Mouse (Mus musculus): ENCODE measurements around the gene Rfxap. TPM values are rescaled to one million over a fixed set of nuclear protein-coding genes. Genes with fewer than 3 reads are reported as not detected.
"Not testable (repeated sequence)": the region's sequence is repeated elsewhere in the genome, so short reads cannot be mapped to it uniquely, and the experiment has no call there.

The Rfxap gene
- polyA plus RNA-seq, 1 experiment from 2014 or later, result 26.8 TPM

- no peaks in the 10 kb centered on the region for H3K27me3 ChIP-seq (ENCODE audit: insufficient read depth, low read length)
- no peak overlapping the region for H3K27ac ChIP-seq (ENCODE audit: low read length)
- WGBS, result 74% methylated on average over 17 of the region's 17 CpGs
- no peak overlapping the region for H3K9ac ChIP-seq (replicated peaks; ENCODE audit: low read length)
- H3K36me3 ChIP-seq (ENCODE audit: insufficient read depth, low read length), result no peaks in the 10 kb centered on the region
- no peak overlapping the region for H3K4me2 ChIP-seq (replicated peaks; ENCODE audit: low read depth, low read length)
- H3K4me1 ChIP-seq (ENCODE audit: insufficient read depth, low read length), result no peaks in the 10 kb centered on the region
- peaks cover 7% of the 10 kb centered on the region for H3K9me3 ChIP-seq (ENCODE audit: low read length)
- H3K4me3 ChIP-seq (ENCODE audit: low read length), result no peak overlapping the region
- no peak for ATAC-seq (ENCODE audit: low FRiP score, low TSS enrichment)
Measured at GRCm38 (mm10) chr3:54769349-54770275, 38.0 kb downstream of the Rfxap start.

DNA sequence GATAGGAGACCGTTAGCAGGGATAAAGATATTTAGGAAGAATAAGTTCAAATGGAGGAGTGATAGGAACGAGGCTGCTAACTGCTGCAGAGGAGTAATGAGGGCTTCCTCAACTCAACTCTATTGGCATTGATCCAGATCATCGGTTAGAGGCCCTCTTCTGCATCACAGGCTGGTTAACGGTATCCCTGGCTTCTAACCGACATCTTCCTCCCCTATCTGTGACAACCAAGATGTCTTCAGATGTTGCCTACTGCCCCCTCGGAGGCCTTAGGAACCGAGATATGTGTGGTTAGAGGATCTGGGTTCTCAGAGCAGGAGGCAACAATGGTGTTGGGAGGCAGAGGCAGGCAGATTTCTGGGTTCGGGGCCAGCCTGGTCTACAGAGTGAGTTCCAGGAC, 39.0 kb downstream of the Rfxap start:
- Histone ChIP-seq H3K4me1 (ENCODE audit: insufficient read depth, low read length) (0 out of 2 replicates have a peak, but pooled peaks cover 3% of the 10 kb centered on the region), H3K9ac (replicated peaks; ENCODE audit: low read length) (no peak overlapping the region), H3K27ac (ENCODE audit: low read length) (no peak overlapping the region), H3K4me2 (replicated peaks; ENCODE audit: low read depth, low read length) (no peak overlapping the region), H3K4me3 (ENCODE audit: low read length) (no peak overlapping the region), H3K9me3 (ENCODE audit: low read length) (peaks cover 6% of the 10 kb centered on the region), H3K36me3 (ENCODE audit: insufficient read depth, low read length) (no peaks in the 10 kb centered on the region), H3K27me3 (ENCODE audit: insufficient read depth, low read length) (no peaks in the 10 kb centered on the region)
- WGBS, result 89% methylated on average over 8 of the region's 8 CpGs
- ATAC-seq (ENCODE audit: low FRiP score, low TSS enrichment), result no peak

GRCm38 (mm10) chr3:54766811-54767210, 40.8 kb downstream of the Rfxap start:
- no peak overlapping the region for H3K4me2 ChIP-seq (replicated peaks; ENCODE audit: low read depth, low read length)
- H3K4me3 ChIP-seq (ENCODE audit: low read length), result no peak overlapping the region
- no peaks in the 10 kb centered on the region for H3K9me3 ChIP-seq (ENCODE audit: low read length)
- no peak overlapping the region for H3K9ac ChIP-seq (replicated peaks; ENCODE audit: low read length)
- no peaks in the 10 kb centered on the region for H3K36me3 ChIP-seq (ENCODE audit: insufficient read depth, low read length)
- ATAC-seq (ENCODE audit: low FRiP score, low TSS enrichment), result no peak
- WGBS, result 66% methylated on average over 5 of the region's 5 CpGs
- H3K27me3 ChIP-seq (ENCODE audit: insufficient read depth, low read length), result no peaks in the 10 kb centered on the region
- H3K27ac ChIP-seq (ENCODE audit: low read length), result no peak overlapping the region
- H3K4me1 ChIP-seq (ENCODE audit: insufficient read depth, low read length), result 0 out of 2 replicates have a peak, but pooled peaks cover 3% of the 10 kb centered on the region

DNA sequence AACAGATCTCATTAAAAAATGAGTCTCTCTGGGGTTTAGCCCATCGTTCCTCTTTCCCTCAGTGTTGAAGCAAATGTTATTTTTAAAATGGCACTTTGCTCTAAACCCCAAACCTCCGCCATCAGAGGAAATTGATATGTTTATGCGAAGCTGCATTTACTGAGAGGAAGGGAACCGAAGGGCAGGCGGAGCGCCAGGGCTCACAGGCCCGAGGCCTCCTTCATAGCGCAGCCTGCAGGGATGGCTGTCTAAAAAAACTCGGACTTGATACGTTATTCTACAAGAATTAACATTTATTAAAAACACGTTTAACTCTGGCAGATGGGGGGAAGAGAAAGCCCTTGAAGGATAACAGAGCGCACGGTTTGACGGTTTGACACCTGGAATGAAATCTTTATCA, 41.6 kb downstream of the Rfxap start:
- Histone ChIP-seq H3K36me3 (ENCODE audit: insufficient read depth, low read length) (no peaks in the 10 kb centered on the region), H3K27ac (ENCODE audit: low read length) (no peak overlapping the region), H3K4me3 (ENCODE audit: low read length) (no peak overlapping the region), H3K9ac (replicated peaks; ENCODE audit: low read length) (no peak overlapping the region), H3K9me3 (ENCODE audit: low read length) (no peaks in the 10 kb centered on the region), H3K27me3 (ENCODE audit: insufficient read depth, low read length) (no peaks in the 10 kb centered on the region), H3K4me1 (ENCODE audit: insufficient read depth, low read length) (0 out of 2 replicates have a peak, but pooled peaks cover 3% of the 10 kb centered on the region), H3K4me2 (replicated peaks; ENCODE audit: low read depth, low read length) (no peak overlapping the region)
- WGBS, result 74% methylated on average over 14 of the region's 14 CpGs
- ATAC-seq (ENCODE audit: low FRiP score, low TSS enrichment), result no peak

DNA sequence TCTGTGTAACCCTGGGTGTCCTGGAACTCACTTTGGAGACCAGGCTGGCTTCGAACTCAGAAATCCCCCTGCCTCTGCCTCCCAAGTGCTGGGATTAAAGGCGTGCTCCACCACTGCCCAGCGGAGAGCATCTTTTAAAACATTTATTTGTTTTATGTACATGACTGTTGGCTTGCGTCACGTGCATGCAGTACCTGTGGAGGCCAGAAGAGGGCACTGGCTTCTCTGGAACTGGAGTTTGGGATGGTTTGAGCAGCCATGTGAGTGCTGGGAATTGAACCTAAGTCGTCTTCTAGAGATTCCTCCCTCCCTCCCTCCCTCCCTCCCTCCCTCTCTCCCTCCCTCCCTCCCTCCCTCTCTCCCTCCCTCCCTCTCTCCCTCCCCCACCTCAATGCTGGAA, 42.1 kb downstream of the Rfxap start:
- ATAC-seq (ENCODE audit: low FRiP score, low TSS enrichment); H3K4me1 ChIP-seq (ENCODE audit: insufficient read depth, low read length); H3K9me3 ChIP-seq (ENCODE audit: low read length); H3K36me3 ChIP-seq (ENCODE audit: insufficient read depth, low read length); H3K4me3 ChIP-seq (ENCODE audit: low read length); H3K27me3 ChIP-seq (ENCODE audit: insufficient read depth, low read length); H3K27ac ChIP-seq (ENCODE audit: low read length); H3K9ac ChIP-seq (replicated peaks; ENCODE audit: low read length); H3K4me2 ChIP-seq (replicated peaks; ENCODE audit: low read depth, low read length): not testable (repeated sequence)
- 90% methylated on average over 6 of the region's 6 CpGs for WGBS

- Histone ChIP-seq H3K9ac (replicated peaks; ENCODE audit: low read length) (no peak overlapping the region), H3K27me3 (ENCODE audit: insufficient read depth, low read length) (no peaks in the 10 kb centered on the region), H3K4me1 (ENCODE audit: insufficient read depth, low read length) (0 out of 2 replicates have a peak, but pooled peaks cover 3% of the 10 kb centered on the region), H3K27ac (ENCODE audit: low read length) (no peak overlapping the region), H3K36me3 (ENCODE audit: insufficient read depth, low read length) (no peaks in the 10 kb centered on the region), H3K4me2 (replicated peaks; ENCODE audit: low read depth, low read length) (peak overlapping the region; percentile 21), H3K9me3 (ENCODE audit: low read length) (no peaks in the 10 kb centered on the region), H3K4me3 (ENCODE audit: low read length) (peak overlapping the region; percentile 14; the same call in 1 of the 2 replicates)
- WGBS, result 76% methylated on average over 18 of the region's 18 CpGs
- no peak for ATAC-seq (ENCODE audit: low FRiP score, low TSS enrichment)
Measured at GRCm38 (mm10) chr3:54764418-54764817, 43.2 kb downstream of the Rfxap start.

DNA sequence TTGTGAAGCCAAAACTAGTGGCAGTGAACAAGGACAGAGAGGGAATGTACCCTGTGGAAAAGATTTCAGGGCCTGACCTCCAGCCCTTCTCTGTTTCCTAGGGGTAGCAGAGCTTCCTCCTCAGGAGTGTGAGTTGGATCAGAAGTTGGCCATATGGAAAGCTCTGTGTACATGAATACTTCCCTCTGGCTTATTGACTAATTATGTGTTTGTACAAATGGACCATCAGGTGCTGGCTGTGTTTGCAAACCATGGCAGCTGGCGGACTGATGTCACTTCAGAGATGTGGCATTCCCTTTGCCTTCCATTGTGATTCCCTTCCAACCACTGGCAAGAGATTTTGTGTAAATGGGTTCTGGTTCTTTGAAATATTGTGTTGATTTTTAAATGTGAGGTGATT, 46.3 kb downstream of the Rfxap start:
- no peak overlapping the region for H3K4me2 ChIP-seq (replicated peaks; ENCODE audit: low read depth, low read length)
- no peaks in the 10 kb centered on the region for H3K36me3 ChIP-seq (ENCODE audit: insufficient read depth, low read length)
- no peaks in the 10 kb centered on the region for H3K9me3 ChIP-seq (ENCODE audit: low read length)
- H3K27me3 ChIP-seq (ENCODE audit: insufficient read depth, low read length), result no peaks in the 10 kb centered on the region
- H3K4me1 ChIP-seq (ENCODE audit: insufficient read depth, low read length), result peaks cover 13% of the 10 kb centered on the region; the same call in 1 of the 2 replicates
- 88% methylated on average over 1 of the region's 1 CpGs for WGBS
- H3K27ac ChIP-seq (ENCODE audit: low read length), result no peak overlapping the region
- H3K9ac ChIP-seq (replicated peaks; ENCODE audit: low read length), result no peak overlapping the region
- H3K4me3 ChIP-seq (ENCODE audit: low read length), result no peak overlapping the region
- no peak for ATAC-seq (ENCODE audit: low FRiP score, low TSS enrichment)

GRCm38 (mm10) chr3:54760321-54761115, 47.1 kb downstream of the Rfxap start:
- Histone ChIP-seq H3K36me3 (ENCODE audit: insufficient read depth, low read length) (no peaks in the 10 kb centered on the region), H3K4me2 (replicated peaks; ENCODE audit: low read depth, low read length) (no peak overlapping the region), H3K27me3 (ENCODE audit: insufficient read depth, low read length) (no peaks in the 10 kb centered on the region), H3K4me3 (ENCODE audit: low read length) (no peak overlapping the region), H3K4me1 (ENCODE audit: insufficient read depth, low read length) (peaks cover 13% of the 10 kb centered on the region; the same call in 1 of the 2 replicates), H3K27ac (ENCODE audit: low read length) (no peak overlapping the region), H3K9me3 (ENCODE audit: low read length) (no peaks in the 10 kb centered on the region), H3K9ac (replicated peaks; ENCODE audit: low read length) (no peak overlapping the region)
- WGBS, result 58% methylated on average over 15 of the region's 15 CpGs
- no peak for ATAC-seq (ENCODE audit: low FRiP score, low TSS enrichment)

DNA sequence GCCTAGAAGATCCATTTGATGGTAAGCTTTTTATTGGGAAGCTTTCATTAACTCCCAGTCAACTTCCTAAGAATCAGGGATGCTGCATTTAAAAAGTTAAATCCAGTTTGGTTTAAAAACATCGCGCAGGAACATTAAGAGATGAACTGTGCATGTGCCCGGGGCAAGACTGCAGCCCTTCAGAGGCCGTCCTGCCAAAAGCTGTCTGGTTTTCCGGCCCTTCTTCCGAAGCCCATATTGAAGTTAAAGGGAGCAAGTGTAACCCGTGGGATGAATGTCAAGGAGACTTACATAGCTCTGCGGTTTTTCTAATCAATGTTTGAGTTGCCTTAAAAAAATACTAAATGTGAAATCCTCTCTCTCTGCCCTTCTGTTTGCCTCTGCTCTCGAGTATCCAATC, 48.4 kb downstream of the Rfxap start:
- Histone ChIP-seq H3K4me3 (ENCODE audit: low read length) (no peak overlapping the region), H3K27ac (ENCODE audit: low read length) (no peak overlapping the region), H3K4me1 (ENCODE audit: insufficient read depth, low read length) (peaks cover 18% of the 10 kb centered on the region; the same call in 1 of the 2 replicates), H3K9me3 (ENCODE audit: low read length) (no peaks in the 10 kb centered on the region), H3K4me2 (replicated peaks; ENCODE audit: low read depth, low read length) (no peak overlapping the region), H3K27me3 (ENCODE audit: insufficient read depth, low read length) (no peaks in the 10 kb centered on the region), H3K36me3 (ENCODE audit: insufficient read depth, low read length) (no peaks in the 10 kb centered on the region), H3K9ac (replicated peaks; ENCODE audit: low read length) (no peak overlapping the region)
- WGBS, result 73% methylated on average over 9 of the region's 9 CpGs
- ATAC-seq (ENCODE audit: low FRiP score, low TSS enrichment), result no peak

Measured in kidney, embryonic 16.5 days (tissue).